Mouse (Mus musculus): Measurements from ENCODE around the gene Abcb11.

The Abcb11 gene

DNA sequence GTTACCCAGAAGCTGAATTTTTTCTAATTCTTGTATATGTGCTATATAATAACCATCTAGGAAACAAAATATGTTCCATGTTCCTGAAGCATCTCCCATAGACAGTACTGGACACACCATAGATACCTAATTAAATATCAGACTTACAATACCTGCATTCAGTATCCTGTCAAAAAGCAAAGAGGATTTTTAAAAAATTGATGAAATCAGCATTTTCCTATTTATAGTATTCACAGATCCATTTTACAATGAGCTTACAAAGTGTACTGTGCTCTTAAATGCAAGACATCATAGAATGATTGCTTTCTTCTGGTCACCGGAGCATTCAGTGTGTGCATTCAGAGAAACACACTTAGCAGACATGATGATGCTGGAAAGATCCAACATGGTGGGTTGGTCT, 95.3 kb downstream of the Abcb11 start:
- WGBS: 98% methylated on average over 1 of the region's 1 CpGs

DNA sequence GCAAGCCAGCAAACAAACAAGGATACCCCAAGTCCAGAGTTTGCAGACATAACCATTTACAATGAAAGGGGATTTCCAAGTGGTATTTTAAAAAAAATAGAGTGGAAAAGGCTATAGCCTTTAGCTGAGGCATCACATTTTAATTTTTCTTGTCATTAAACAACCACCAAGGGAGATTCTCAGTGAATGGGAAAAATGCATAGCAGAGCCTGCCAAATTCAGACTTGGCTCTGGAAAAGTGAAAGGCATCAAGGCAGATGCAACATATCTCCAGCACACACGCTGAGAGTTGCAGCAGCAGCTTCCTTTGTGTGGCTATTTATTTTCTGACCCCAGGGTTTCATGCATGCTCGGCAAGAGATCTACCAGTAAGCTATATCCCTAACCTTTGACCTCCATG, 97.5 kb downstream of the Abcb11 start:
- 43% methylated on average over 2 of the region's 2 CpGs for WGBS

DNA sequence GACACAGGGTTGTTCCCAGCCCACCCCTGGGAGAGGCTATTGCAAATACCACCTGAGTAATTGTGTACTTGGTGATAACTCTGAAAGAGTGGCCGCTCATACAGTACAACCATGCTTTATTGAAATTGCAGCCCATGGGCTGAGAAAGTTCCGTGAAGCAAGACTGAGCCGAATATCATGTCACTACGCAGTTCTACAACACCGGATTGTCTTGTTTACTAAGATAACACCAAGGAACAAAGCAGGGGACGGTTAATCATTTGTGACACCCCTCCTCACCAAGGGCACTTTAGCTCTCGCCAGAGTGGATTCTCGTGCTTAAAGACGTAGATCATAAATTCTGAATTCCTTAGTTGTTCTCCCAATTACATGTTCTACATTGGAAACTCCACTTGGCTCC, 103.1 kb downstream of the Abcb11 start:
- WGBS: 95% methylated on average over 9 of the region's 9 CpGs

DNA sequence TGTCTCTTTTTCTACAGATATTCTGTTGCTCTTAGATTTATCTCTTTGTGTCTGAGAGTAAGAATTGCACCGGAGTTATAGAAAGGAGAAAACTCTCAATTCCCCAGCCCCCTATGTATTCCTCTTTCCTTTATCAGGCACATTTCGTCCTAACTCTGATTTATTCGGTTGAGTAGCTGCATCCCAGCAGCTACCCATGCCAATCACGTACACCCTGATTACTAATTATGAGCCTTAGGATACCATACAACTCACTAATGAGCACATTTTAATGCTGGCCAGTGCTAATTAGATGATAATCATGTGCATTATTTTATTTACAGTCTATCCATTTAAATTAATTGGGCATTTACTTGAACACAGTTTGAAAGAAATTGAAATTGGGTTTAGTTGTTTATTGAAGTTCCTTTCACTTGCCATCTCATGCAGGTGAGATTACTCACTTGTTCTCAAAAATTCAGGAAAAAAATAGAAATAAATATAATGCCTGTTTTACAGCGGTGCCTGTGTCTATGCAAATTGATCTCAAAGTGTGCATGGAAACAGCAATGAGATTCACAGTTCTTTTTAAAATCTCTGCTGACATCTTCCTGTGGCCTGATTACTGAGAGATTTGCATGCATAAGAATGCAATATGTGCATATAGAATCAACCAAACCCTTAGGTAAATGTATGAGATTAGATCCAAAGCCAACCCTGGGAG, 107.3 kb downstream of the Abcb11 start:
- 47% methylated on average over 5 of the region's 5 CpGs for WGBS

DNA sequence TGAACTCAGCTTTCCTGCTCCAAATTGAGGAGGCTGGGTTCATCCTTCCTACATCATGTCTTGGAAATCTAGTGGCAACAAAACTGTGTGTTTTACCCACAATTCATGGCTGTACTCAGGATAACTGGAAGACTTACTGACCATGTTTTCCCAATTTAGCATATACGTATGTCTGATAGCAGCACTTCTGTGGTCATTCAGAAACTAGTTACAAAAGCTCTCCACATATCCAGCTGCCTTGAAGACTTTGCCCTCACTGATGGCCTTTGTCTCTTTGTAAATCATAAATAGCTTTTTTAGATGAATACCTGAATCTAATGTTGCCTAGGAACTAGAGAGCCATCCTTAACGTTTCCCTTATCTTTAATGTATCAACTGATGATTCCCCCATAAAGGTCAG, 112.3 kb downstream of the Abcb11 start:
- WGBS: 79% methylated on average over 2 of the region's 2 CpGs

DNA sequence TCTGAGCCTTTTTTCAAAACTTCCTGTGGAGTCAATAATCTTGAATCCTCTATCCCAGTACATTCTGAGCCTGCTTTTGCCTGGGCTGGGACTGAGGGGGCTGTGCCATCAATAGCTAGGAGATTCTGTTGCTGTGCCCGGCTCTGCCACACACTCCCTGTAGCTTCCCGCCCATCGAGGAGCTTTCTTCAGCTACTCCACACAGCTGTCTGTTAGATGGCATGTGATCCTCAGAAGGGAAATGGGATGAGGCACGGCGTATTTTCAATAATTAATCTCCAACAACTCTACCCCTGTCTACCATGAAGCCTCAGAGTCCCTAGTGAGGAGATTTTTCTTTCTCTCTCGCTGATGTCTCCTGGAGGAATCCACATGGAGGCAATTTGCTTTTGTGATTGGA, 113.8 kb downstream of the Abcb11 start:
- WGBS: 81% methylated on average over 6 of the region's 6 CpGs

DNA sequence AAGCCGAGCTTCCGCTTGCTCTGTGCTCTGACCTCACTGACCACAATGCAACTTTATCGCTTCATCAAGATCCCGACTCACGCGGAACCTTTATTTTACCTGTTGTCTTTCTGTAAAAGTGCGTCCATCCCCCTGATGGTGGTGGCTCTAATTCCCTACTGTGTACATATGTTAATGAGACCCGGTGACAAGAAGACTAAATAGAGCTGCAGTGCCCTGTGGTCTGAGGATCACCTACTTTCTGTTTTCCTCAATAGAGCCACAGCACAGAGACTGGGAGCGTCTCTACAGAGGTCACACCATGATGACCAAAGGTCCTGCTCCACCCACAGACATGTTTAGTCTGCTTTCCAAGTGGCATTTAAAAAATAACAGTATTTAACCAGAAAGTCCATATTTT, 115.5 kb downstream of the Abcb11 start:
- 95% methylated on average over 9 of the region's 9 CpGs for WGBS

DNA sequence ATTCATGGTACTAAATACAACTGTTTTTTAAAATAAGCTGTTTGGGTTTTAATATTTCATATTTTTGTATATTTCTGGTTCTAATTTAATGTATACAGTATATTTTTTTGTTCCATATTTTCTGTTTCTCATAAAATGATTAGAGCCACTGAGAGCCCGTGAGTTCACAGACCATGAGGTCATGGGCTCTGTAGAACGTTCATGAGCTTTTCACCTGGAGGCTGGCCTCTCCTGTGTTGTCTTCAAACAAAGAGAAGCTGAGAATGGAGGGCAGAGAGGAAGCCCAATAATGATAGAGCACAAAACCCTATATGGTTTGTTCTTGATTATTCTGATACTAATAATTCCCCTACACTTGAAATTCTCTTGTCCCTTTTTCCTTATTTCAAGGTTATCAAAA, 117.7 kb downstream of the Abcb11 start:
- WGBS: 70% methylated on average over 2 of the region's 2 CpGs

DNA sequence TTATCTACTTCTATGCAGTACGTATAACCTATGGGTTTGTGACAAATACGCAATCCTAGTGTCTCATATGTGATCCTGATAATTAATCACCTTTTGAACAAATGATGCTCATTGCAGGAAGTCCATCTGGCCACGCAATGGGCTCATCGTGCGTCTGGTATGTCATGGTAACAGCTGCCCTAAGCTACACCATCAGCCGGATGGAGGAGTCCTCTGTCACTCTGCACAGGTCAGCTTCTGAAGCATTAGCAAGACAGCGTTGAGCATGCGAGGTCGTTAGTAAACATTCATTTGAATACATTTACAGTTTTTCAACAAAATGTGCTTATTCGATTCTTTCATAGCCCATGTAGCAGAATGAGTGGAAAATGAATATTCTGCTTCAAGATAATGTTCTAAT, 119.6 kb downstream of the Abcb11 start:
- WGBS: 59% methylated on average over 10 of the region's 10 CpGs

DNA sequence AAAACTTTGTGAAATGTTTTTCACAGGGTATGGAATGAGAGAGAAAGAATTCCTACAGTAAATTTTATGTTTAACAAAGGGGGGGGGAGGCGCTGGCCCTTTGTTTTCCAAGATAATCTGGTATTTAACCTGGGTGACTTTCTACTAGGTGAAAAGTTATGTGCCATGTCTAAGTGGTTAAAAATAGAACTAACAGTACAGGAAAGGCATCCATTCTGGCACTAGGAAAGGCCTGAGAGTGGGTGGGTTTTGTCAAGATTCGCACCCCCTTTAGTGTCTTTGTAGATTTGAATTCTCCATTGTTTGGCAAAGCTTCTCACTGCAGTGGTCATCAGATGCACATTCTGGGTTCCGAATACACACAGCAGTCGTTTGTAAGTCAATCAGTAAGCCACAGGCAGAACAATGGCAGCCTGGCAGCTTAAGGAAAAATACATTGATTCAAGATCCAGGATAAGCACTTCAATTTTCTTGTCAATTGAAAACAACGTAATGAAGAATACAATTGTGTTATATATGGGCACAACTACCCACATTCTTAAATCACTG, 120.5 kb downstream of the Abcb11 start:
- WGBS: 57% methylated on average over 5 of the region's 5 CpGs

DNA sequence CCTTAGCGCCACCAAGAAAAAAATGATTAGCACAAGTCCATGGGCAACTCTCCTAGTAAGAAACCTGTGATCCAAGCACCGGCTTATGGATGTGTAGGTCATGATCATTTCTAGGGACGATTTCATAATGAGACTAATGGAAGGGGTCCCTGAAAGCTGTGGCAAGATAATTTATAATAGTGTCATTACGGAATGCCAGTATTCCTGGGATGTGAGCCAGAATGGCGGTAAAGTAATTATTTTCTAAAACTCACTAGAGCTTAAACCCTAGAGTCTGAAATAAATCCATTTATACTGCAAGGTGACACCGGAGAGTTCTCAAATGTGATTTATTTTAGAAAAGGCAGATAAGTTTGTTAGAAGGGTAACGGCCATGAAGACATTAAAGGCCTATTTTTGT, 127.2 kb downstream of the Abcb11 start:
- 68% methylated on average over 7 of the region's 7 CpGs for WGBS

DNA sequence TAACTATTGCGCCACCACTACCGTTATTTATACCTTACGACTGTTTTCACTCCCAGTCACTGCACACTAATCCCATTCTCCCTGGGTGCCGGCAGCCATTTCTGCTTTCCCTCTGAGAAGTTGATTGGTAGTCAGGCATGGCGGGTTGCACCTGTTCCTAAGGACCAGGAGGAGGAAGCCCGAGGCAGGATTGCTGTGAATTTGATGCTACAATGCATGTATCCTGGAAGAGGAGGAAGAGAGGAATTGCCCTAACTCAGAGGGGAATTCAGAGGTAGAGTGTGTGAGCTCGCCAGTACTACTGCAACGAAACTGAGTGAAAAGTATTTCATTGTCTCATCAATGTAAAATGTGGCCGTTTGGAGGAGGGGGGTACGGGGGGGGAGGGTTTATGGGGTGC, 129.8 kb downstream of the Abcb11 start:
- WGBS: 60% methylated on average over 10 of the region's 10 CpGs

DNA sequence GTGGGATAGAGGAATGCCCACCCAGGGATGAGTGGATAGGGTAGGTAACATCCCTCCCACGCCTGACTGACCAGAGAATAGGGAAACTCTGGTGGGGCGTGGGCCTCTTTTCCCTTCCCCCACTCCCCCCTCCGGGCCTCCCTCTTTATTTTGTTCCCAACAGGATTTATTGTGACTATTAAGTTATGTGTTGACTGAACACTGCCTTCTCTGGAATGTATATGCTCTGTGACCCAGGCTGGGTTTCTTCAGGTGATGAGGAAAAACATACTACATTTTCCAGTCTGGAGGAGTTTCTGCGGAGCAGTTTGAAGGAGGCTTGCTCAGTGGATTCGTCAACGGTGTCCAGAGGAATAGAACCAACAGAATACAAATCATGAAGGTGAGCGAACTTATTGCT, 131.6 kb downstream of the Abcb11 start, which contains the start of gene G6pc2:
Gene G6pc2 (plus strand): TSS at position 301 of the 400 bp plus-strand sequence.
- WGBS: 83% methylated on average over 7 of the region's 7 CpGs

DNA sequence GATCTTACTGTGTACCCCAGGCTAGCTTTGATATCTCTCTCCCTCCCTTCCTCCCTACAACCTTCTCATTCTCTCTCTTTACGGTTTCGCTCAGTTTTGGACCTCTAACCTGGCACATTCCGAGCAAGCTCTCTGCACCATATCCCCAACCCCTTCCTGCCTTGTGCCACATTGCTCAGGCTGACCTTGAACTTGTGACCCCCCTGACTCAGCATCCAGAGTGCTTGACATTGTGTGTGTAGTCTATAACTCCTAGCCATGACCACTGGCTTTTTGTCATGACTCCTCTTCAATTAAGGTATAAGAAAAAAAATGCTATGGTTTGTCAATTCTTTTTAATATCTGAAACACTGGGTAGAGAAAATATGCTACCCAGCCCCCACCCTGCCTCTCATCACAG, 132.7 kb downstream of the Abcb11 start:
- 86% methylated on average over 3 of the region's 3 CpGs for WGBS

DNA sequence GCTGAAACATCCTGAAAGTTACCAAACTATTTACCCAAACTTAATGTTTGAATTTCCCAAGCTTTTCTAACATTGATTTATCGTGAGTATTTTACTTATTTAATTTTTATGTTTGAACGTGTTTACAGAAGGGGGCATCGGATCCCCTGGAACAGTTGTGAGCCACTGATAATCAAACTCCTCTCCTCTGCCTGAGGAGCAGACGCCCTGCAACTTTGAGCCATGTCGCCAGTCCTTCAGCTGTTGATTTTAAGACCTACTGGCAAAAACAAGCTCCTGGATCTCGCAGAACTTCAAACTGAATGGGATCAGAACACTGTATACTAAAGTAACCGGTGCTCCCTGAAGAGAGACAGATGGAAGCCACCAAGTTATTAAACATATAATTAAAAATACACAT, 135.9 kb downstream of the Abcb11 start:
- 22% methylated on average over 7 of the region's 7 CpGs for WGBS

DNA sequence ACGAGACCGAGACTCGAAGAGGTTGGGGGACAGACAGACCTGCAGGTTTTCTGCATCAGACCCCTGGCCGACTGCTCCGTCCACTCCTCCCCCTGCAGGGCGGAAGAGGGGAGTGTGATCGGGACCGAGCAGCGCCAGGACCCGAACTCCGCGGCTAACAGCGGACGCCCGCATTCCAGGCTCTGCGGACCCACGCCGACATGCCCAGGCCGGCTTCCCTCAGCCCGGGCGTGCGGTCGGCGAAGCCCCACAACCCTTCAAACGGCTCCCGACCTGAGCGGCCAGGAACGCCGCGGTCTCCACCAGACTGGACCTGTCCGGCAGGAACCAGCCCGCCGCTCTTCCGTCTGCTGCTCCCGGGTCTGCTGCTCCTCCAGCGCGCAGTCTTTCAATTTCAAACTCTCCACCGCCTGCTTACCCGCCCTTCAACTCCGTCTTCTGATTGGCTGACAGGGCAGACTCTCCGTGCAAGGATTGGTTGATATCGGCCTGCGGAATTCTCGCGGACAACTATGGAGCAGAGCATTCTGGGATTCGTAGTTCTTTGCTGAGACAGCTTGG, 136.5 kb downstream of the Abcb11 start, which contains the start of gene Spc25:
Gene Spc25 (minus strand): TSS at position 404 of the 561 bp plus-strand sequence.
- WGBS: 1% methylated on average over 46 of the region's 46 CpGs

DNA sequence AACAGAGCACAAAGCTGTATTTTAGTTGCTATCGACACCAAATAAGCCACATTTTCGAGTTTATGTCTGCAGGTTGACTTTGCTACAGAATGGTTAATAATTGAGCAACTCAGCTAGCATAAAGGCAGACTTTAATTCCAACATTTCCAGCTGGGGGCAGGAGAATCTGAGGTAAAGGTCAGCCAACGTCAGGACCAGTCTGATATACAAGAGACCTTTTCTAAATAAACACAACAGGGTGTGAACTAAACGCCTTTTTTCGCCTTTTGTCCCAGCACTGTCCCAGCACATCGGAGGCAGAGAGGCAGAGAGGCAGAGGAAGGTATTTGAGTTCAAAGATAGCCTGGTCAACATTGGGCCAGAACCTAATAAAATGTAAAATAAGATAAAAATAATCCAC, 137.2 kb downstream of the Abcb11 start:
- WGBS: 13% methylated on average over 6 of the region's 6 CpGs

DNA sequence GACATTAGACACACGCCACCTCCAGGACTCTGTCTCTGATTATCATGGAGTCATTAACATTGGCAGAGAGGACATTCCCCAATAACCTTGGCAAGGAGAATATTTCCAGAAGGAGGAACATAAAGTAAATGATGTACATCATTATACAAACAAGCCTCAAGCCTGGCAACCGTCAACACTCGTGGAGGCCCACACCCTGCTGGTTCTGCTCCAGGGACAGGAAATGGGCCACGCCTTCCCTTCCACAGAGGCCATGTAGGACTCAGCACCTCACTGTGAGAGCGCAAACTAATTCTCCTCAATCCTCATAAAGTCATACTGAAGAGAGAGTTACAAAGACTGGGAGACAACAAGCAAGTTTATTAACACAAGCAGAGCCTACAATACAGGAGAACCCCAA, 148.9 kb downstream of the Abcb11 start:
- 78% methylated on average over 5 of the region's 5 CpGs for WGBS

DNA sequence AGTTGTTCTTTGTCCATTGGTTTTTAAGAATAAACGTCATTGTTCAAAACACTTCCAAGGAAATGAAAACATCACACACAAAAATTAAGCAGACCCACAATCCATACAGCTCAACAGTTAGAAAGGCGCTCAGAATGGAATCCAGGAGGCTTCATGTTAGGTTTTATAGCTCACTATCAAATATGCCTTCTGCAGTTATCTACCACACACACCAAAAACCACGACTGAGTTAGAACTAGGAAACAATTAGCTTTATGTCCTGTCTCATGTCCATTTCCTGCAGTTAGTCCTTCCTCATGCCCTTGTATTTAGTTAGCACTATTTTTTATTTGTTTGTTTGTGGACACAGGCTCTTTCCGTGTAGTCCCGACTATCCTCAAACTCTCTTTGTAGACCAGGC, 151.4 kb downstream of the Abcb11 start:
- 87% methylated on average over 5 of the region's 5 CpGs for WGBS

DNA sequence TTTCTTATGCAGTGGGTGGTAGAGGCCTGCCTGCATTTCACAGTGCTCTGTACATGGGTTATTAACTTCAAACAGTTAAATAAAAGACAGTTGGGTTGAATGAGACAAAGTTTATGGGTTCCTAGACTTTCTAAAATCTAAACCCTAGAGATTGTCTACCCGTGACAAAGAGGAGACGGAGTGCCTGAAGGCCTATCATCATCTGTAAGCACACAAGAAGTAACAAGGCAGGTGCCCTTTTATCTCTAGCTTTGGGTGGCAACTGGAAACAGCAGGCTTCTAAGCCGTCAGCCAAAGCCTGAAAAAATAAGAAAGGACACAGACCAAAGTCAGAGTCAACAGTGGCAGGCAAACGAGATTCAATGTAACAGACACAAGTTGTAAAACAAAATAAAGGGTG, 153.2 kb downstream of the Abcb11 start:
- WGBS: 92% methylated on average over 4 of the region's 4 CpGs

DNA sequence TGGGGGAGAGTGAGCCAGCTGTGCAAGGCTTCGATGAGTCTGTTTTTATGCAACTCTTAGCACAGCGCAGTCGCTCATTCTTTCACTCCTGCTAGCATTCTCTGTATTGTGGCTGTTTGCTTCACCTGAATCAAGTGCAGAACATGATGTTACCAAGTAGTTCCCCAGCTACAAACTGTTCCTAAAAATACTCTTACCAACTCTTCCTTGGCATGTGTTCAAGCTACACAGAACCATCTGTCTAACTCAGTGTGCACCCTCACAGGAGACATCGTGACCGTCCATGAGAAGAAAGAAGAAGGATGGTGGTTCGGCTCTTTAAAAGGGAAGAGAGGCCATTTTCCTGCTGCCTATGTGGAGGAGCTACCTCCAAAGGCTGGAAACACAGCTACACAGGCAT, 153.7 kb downstream of the Abcb11 start:
- WGBS: 54% methylated on average over 6 of the region's 6 CpGs

All from cerebral cortex, adult 2 months (tissue).